Mouse (Mus musculus) myocyte (in vitro differentiated cells): Measurements from ENCODE around the gene Timm22. TPM values are rescaled to one million over a fixed set of nuclear protein-coding genes. Genes with fewer than 3 reads are reported as not detected.

Experiments used
- H3K27me3 ChIP-seq: one replicate; pipeline ENCODE4 v1.6.1; 2011; ENCODE audit not compliant: control insufficient read depth, insufficient read depth, insufficient read length
- H3K36me3 ChIP-seq: one replicate; pipeline ENCODE4 v1.6.1; 2011; ENCODE audit not compliant: control insufficient read depth, insufficient read depth
- H3K4me2 ChIP-seq: one replicate; pipeline ENCODE4 v1.6.1; 2011; ENCODE audit warnings: low read depth, control low read depth
- H3K4me3 ChIP-seq: one replicate; pipeline ENCODE4 v1.5.1; 2011; ENCODE audit warnings: mild to moderate bottlenecking, control low read depth, moderate library complexity
- H3K79me2 ChIP-seq: one replicate; pipeline ENCODE4 v1.6.1; 2011; ENCODE audit not compliant: control insufficient read depth, insufficient read depth
- H3ac ChIP-seq: one replicate; pipeline ENCODE4 v1.6.1; 2011; ENCODE audit not compliant: control insufficient read depth, insufficient read length
- CEBPB ChIP-seq: IDR thresholded peaks from 2 replicates; pipeline ENCODE4 v1.6.1; 2011; ENCODE audit warnings: mild to moderate bottlenecking, moderate library complexity; ENCODE audit not compliant: poor library complexity, insufficient read depth, severe bottlenecking
- E2F4 ChIP-seq: IDR thresholded peaks from one replicate; pipeline ENCODE4 v1.6.1; 2011; ENCODE audit warnings: mild to moderate bottlenecking, control low read depth, moderate library complexity; ENCODE audit not compliant: insufficient read depth
- MAX ChIP-seq: IDR thresholded peaks from one replicate; pipeline ENCODE4 v1.6.1; 2011; ENCODE audit warnings: low read depth, mild to moderate bottlenecking, control low read depth
- MYOD1 ChIP-seq, 3 experiments: IDR thresholded peaks; one replicate each; pipeline ENCODE4 v1.6.1; 2011; ENCODE audit warnings: control low read depth in 2 of 3, low read depth in 2 of 3, mild to moderate bottlenecking in 2 of 3, moderate library complexity in 1 of 3; ENCODE audit not compliant: insufficient read length in 2 of 3, control insufficient read depth in 1 of 3
- MYOG ChIP-seq, 3 experiments: IDR thresholded peaks; one replicate each; pipeline ENCODE4 v1.6.1; 2011; ENCODE audit warnings: control low read depth in 2 of 3, low read depth in 2 of 3, mild to moderate bottlenecking in 2 of 3; ENCODE audit not compliant: insufficient read length in 2 of 3, control insufficient read depth in 1 of 3, insufficient read depth in 1 of 3
- POLR2A ChIP-seq: IDR thresholded peaks from one replicate; pipeline ENCODE4 v1.6.1; 2011; ENCODE audit warnings: low read depth, mild to moderate bottlenecking, control low read depth, moderate library complexity; ENCODE audit not compliant: insufficient read length
- POLR2AphosphoS2 ChIP-seq: IDR thresholded peaks from one replicate; pipeline ENCODE4 v1.6.1; 2011; ENCODE audit warnings: low read depth, control low read depth; ENCODE audit not compliant: insufficient read length
- REST ChIP-seq: IDR thresholded peaks from one replicate; pipeline ENCODE4 v1.6.1; 2011; ENCODE audit warnings: mild to moderate bottlenecking, control low read depth, moderate library complexity; ENCODE audit not compliant: insufficient read depth, insufficient read length
- SRF ChIP-seq: IDR thresholded peaks from one replicate; pipeline ENCODE4 v1.6.1; 2011; ENCODE audit warnings: low read depth; ENCODE audit not compliant: control insufficient read depth, insufficient read length
- TCF12 ChIP-seq: IDR thresholded peaks from one replicate; pipeline ENCODE4 v1.6.1; 2011; ENCODE audit warnings: mild to moderate bottlenecking, control low read depth; ENCODE audit not compliant: poor library complexity, insufficient read depth, severe bottlenecking
- TCF3 ChIP-seq: IDR thresholded peaks from one replicate; pipeline ENCODE4 v1.6.1; 2011; ENCODE audit warnings: low read depth, control low read depth; ENCODE audit not compliant: insufficient read length
- USF1 ChIP-seq: IDR thresholded peaks from one replicate; pipeline ENCODE4 v1.6.1; 2011; ENCODE audit warnings: low read depth, mild to moderate bottlenecking, control low read depth, moderate library complexity
- polyA plus RNA-seq: library from polyadenylated mRNA; unstranded; fragments of >200 nt; fragmentation: generic; extraction: Trizol; gene quantifications from one replicate; pipeline ENCODE4 v1.2.1, GENCODE M21; 2012; ENCODE audit warnings: missing spikeins

The Timm22 gene
- polyA plus RNA-seq, 1 experiment, result 101 TPM

GRCm38 (mm10) chr11:76458730-76459129 lies 52.0 kb downstream of the Timm22 start:
- TF ChIP-seq MYOD1 (IDR thresholded peaks at IDR 0.05; ENCODE audit: control insufficient read depth in 1 of 3, insufficient read length in 2 of 3, low read depth in 2 of 3) (no peak), CEBPB (no peak), E2F4 (no peak), USF1 (no peak)
- Histone ChIP-seq H3K79me2 (no peaks in the 10 kb centered on the region), H3K36me3 (peaks cover 63% of the 10 kb centered on the region), H3K27me3 (no peaks in the 10 kb centered on the region), H3K4me2 (no peak overlapping the region), H3K4me3 (no peak overlapping the region), H3ac (no peak overlapping the region)

DNA sequence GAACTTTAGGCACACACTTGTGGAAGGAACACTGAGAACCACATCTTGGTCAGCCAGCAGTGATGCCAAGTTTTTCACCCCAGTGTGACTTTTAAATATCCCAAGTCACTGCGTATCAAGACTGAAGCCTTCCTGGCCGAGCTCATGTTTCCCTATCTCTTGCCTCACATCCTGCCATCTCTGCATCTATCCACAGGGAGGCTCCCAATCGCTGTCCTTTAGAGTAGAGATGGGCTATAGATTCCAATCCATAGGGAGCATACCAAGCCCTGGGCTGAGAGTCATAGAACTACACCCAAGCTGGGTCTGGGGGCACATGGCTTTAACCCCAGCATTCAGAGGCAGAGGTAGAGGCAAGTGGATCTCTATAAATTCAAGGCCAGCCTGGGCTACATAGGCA lies 52.7 kb downstream of the Timm22 start:
- no peak overlapping the region for H3ac ChIP-seq
- no peaks in the 10 kb centered on the region for H3K27me3 ChIP-seq
- no peak overlapping the region for H3K4me2 ChIP-seq
- TF ChIP-seq POLR2A (no peak), USF1 (no peak), SRF (no peak), TCF3 (no peak), MYOG (IDR thresholded peaks at IDR 0.05; ENCODE audit: control insufficient read depth in 1 of 3, insufficient read depth in 1 of 3, insufficient read length in 2 of 3, low read depth in 2 of 3) (no peak), E2F4 (no peak), MAX (no peak), REST (no peak), POLR2AphosphoS2 (no peak), MYOD1 (IDR thresholded peaks at IDR 0.05; ENCODE audit: control insufficient read depth in 1 of 3, insufficient read length in 2 of 3, low read depth in 2 of 3) (no peak)
- no peak overlapping the region for H3K4me3 ChIP-seq
- no peaks in the 10 kb centered on the region for H3K79me2 ChIP-seq
- H3K36me3 ChIP-seq, result peaks cover 58% of the 10 kb centered on the region

GRCm38 (mm10) chr11:76461201-76461600 lies 54.4 kb downstream of the Timm22 start:
- Histone ChIP-seq H3K27me3 (no peaks in the 10 kb centered on the region), H3K4me2 (no peak overlapping the region), H3K4me3 (no peak overlapping the region), H3K79me2 (peaks cover 1% of the 10 kb centered on the region), H3ac (no peak overlapping the region), H3K36me3 (peaks cover 42% of the 10 kb centered on the region)
- TF ChIP-seq MYOG (IDR thresholded peaks at IDR 0.05; ENCODE audit: control insufficient read depth in 1 of 3, insufficient read depth in 1 of 3, insufficient read length in 2 of 3, low read depth in 2 of 3), result no peak
- no peak for TF ChIP-seq CEBPB
- TF ChIP-seq POLR2AphosphoS2, result no peak
- no peak for TF ChIP-seq SRF
- TF ChIP-seq E2F4, result no peak
- TF ChIP-seq MYOD1 (IDR thresholded peaks at IDR 0.05; ENCODE audit: control insufficient read depth in 1 of 3, insufficient read length in 2 of 3, low read depth in 2 of 3), result no peak
- no peak for TF ChIP-seq REST

DNA sequence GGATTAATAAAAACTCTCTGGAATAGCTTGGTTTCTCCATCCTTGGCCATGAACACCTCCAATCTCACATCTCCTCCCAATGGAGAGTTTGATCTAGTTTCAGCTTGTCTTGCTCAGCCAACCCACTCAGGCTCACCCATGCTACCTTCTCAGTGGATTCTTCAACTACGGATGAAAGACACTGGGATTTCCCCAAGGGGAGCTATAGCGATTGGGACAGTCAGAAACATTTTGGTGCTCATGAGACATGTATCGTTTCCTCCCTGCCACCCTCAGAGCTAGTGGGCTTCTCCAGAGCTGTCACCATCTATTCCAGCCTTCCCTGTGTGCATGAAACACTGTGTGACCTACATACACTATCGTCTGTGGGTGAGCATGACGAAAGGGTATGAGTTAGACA lies 54.9 kb downstream of the Timm22 start:
- H3K36me3 ChIP-seq, result peaks cover 41% of the 10 kb centered on the region
- H3K79me2 ChIP-seq, result peaks cover 6% of the 10 kb centered on the region

DNA sequence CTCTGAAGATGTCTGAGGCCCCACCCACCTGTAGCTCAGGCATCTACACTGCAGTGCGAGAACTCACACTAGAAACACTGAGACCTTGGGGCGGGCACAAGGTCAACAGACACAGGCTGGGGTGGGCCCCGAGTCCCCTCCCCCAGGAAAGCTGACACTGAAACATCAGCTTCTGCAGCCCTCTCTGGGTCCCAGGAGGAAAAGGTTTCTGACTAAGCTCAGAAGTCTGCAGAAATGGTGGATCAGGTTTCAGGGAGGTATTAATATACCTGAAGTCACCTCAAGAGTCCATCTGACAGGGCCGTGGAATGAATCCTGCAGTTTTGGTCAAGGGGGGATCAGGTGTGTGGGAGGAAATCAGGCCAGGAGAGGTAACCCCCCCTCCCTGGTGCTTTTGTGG lies 59.1 kb downstream of the Timm22 start:
- Histone ChIP-seq H3K27me3 (no peaks in the 10 kb centered on the region), H3ac (no peak overlapping the region), H3K36me3 (peaks cover 28% of the 10 kb centered on the region), H3K4me3 (no peak overlapping the region), H3K79me2 (peaks cover 19% of the 10 kb centered on the region), H3K4me2 (no peak overlapping the region)
- TF ChIP-seq REST (no peak), TCF12 (no peak), MYOG (IDR thresholded peaks at IDR 0.05; ENCODE audit: control insufficient read depth in 1 of 3, insufficient read depth in 1 of 3, insufficient read length in 2 of 3, low read depth in 2 of 3) (no peak), MYOD1 (IDR thresholded peaks at IDR 0.05; ENCODE audit: control insufficient read depth in 1 of 3, insufficient read length in 2 of 3, low read depth in 2 of 3) (no peak), SRF (no peak), TCF3 (no peak), USF1 (no peak), POLR2AphosphoS2 (no peak)

More for the DNA sequence above, 54.9 kb downstream of the Timm22 start:
- H3K4me3 ChIP-seq, result no peak overlapping the region
- H3K27me3 ChIP-seq, result no peaks in the 10 kb centered on the region
- no peak overlapping the region for H3K4me2 ChIP-seq
- no peak overlapping the region for H3ac ChIP-seq
- TF ChIP-seq CEBPB (no peak), USF1 (no peak), SRF (no peak), POLR2AphosphoS2 (no peak), REST (no peak), MAX (no peak), E2F4 (no peak), MYOG (IDR thresholded peaks at IDR 0.05; ENCODE audit: control insufficient read depth in 1 of 3, insufficient read depth in 1 of 3, insufficient read length in 2 of 3, low read depth in 2 of 3) (no peak), MYOD1 (IDR thresholded peaks at IDR 0.05; ENCODE audit: control insufficient read depth in 1 of 3, insufficient read length in 2 of 3, low read depth in 2 of 3) (no peak), TCF3 (no peak), POLR2A (no peak), TCF12 (no peak)

Other genes with a start within 250 kb of the Timm22 start
- 41.2 TPM for gene Vps53, start 227.3 kb upstream of the Timm22 start, polyA plus RNA-seq
- 10.0 TPM for gene Fam57a, start 227.3 kb upstream of the Timm22 start, polyA plus RNA-seq
- 0.86 TPM for gene Dbil5, start 189.3 kb upstream of the Timm22 start, polyA plus RNA-seq
- gene Gemin4, start 189.3 kb upstream of the Timm22 start, polyA plus RNA-seq, result 10.7 TPM
- 17.8 TPM for gene Mrm3, start 163.2 kb upstream of the Timm22 start, polyA plus RNA-seq
- gene Glod4, start 163.2 kb upstream of the Timm22 start, polyA plus RNA-seq, result 55.2 TPM
- gene Nxn, start 7.8 kb upstream of the Timm22 start, polyA plus RNA-seq, result 76.8 TPM
- 81.3 TPM for gene Abr, start 215.4 kb downstream of the Timm22 start, polyA plus RNA-seq